Mouse (Mus musculus) central nervous system, embryonic 14 days (tissue): ENCODE data around the gene Gm5935. TPM values are rescaled to one million over a fixed set of nuclear protein-coding genes. Genes with fewer than 3 reads are reported as not detected.

Experiments used
- polyA plus RNA-seq: library from polyadenylated mRNA; depleted of rRNA; stranded (reverse); fragments of >200 nt; gene quantifications from 2 replicates; pipeline ENCODE4 v1.2.3, GENCODE M21; 2012; rRNA removed

Gene Gm5935
- polyA plus RNA-seq, result not detected in 2 replicates

GRCm38 (mm10) chrX:24775064-24775463, at the start of gene Gm5935:
Gm5935 (minus strand) TSS chrX:24775164.

Other genes starting within 250 kb of the Gm5935 start
- gene Gm4297, start 200.3 kb downstream of the Gm5935 start, polyA plus RNA-seq, result not detected in 2 replicates